Mouse (Mus musculus) forebrain, embryonic 10.5 days (tissue): ENCODE results near the gene Aifm1. TPM values are rescaled to one million over a fixed set of nuclear protein-coding genes. Genes with fewer than 3 reads are reported as not detected.

Source experiments
- DNase-seq: peaks from one replicate; pipeline ENCODE4 v3.0.0-alpha.2; 2017; ENCODE audit warnings: low spot score; ENCODE audit errors: extremely low spot score
- H3K27ac ChIP-seq: fragments of 300-500 bp; sonication (generic); 2 replicates; pipeline ENCODE4 v1.5.1; 2016; ENCODE audit warnings: mild to moderate bottlenecking
- H3K27me3 ChIP-seq: fragments of 300-500 bp; sonication (generic); 2 replicates; pipeline ENCODE4 v1.6.1; 2016; ENCODE audit warnings: mild to moderate bottlenecking; ENCODE audit not compliant: poor library complexity, severe bottlenecking
- H3K36me3 ChIP-seq: fragments of 300-500 bp; sonication (generic); replicated peaks from 2 replicates; pipeline ENCODE4 v1.6.1; 2016; ENCODE audit warnings: mild to moderate bottlenecking, moderate library complexity
- H3K4me1 ChIP-seq: fragments of 300-500 bp; sonication (generic); 2 replicates; pipeline ENCODE4 v1.6.1; 2016
- H3K4me3 ChIP-seq: fragments of 300-500 bp; sonication (generic); 2 replicates; pipeline ENCODE4 v1.5.1; 2016; ENCODE audit warnings: mild to moderate bottlenecking, moderate library complexity
- H3K9me3 ChIP-seq: fragments of 300-500 bp; sonication (generic); 2 replicates; pipeline ENCODE4 v1.6.1; 2016; ENCODE audit warnings: mild to moderate bottlenecking, moderate library complexity
- whole genome bisulfite sequencing: fragments of 180-500 bp; shearing (Covaris S2); methylation state at CpG from one replicate; pipeline ENCODE4 v1.1.7; 2016; 5-methylcytosine and 5-hydroxymethylcytosine counted together
- polyA plus RNA-seq: library from polyadenylated mRNA; unstranded; fragments of >200 nt; fragmentation: Nextera tagmentation; extraction: Ambion mirVana; gene quantifications from 2 replicates; pipeline ENCODE4 v1.2.1, GENCODE M21; 2016

Aifm1 gene
- polyA plus RNA-seq, 1 experiment from 2014 or later: 85.4 TPM

- no peak for DNase-seq
- WGBS: 67% methylated on average over 15 of the region's 15 CpGs
- no peak overlapping the region for H3K4me3 ChIP-seq
Measured at GRCm38 (mm10) chrX:48432599-48433526, 80.5 kb downstream of the Aifm1 start.

DNA sequence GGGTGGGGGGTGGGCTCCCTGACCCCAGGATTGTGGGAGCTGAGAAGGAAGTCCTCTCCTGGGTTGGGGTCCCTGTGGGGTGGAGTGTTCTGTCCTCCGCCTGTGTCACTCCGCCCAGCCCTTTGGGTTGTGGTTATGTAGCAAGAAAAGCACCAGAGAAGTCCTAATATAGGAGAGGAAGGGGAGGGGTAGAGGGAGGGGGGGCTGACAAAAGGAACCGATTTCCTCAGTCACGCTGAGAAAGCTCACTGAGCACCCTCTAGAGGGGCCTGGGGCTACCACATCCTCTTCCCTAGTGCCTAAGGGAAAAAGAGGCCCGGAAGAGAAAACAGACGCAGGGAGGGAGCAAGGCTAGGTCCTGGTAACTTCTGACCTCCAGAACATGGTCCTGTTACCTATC lies 83.8 kb downstream of the Aifm1 start:
- H3K27ac ChIP-seq: no peak overlapping the region
- no peak for DNase-seq
- no peak overlapping the region for H3K4me3 ChIP-seq
- WGBS: 36% methylated on average over 6 of the region's 6 CpGs
- H3K9me3 ChIP-seq: no peaks in the 10 kb centered on the region
- H3K27me3 ChIP-seq: no peaks in the 10 kb centered on the region
- H3K36me3 ChIP-seq: no peaks in the 10 kb centered on the region
- peaks cover 15% of the 10 kb centered on the region for H3K4me1 ChIP-seq

More at GRCm38 (mm10) chrX:48432599-48433526, 80.5 kb downstream of the Aifm1 start:
- no peak overlapping the region for H3K27ac ChIP-seq
- no peaks in the 10 kb centered on the region for H3K27me3 ChIP-seq
- H3K36me3 ChIP-seq: no peaks in the 10 kb centered on the region
- peaks cover 12% of the 10 kb centered on the region for H3K4me1 ChIP-seq
- H3K9me3 ChIP-seq: no peaks in the 10 kb centered on the region

GRCm38 (mm10) chrX:48429100-48429499 lies 84.3 kb downstream of the Aifm1 start:
- Histone ChIP-seq H3K27ac (no peak overlapping the region), H3K9me3 (no peaks in the 10 kb centered on the region), H3K36me3 (no peaks in the 10 kb centered on the region), H3K27me3 (no peaks in the 10 kb centered on the region), H3K4me3 (no peak overlapping the region), H3K4me1 (peaks cover 15% of the 10 kb centered on the region)
- no peak for DNase-seq

DNA sequence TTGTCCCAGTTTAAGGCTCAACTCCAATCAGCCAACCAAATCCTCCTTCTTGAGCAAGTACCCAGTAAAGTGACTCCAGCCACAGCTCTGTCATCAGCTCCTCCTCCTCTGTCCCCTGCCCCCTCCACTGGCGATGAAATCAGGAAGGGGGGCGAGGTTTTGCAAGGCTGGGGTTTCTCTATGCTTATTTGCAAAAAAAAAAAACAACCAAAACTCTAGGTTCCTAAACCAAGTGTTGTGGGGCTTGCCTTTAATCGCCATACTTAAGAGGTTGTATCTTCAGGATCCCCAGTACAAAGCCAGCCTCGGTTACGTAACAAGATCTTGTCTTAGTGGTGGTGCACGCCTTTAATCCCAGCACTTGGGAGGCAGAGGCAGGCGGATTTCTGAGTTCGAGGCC lies 84.7 kb downstream of the Aifm1 start:
- H3K9me3 ChIP-seq: no peaks in the 10 kb centered on the region
- 82% methylated on average over 8 of the region's 8 CpGs for WGBS
- DNase-seq: no peak
- H3K4me1 ChIP-seq: peaks cover 13% of the 10 kb centered on the region
- H3K27me3 ChIP-seq: no peaks in the 10 kb centered on the region
- no peak overlapping the region for H3K27ac ChIP-seq
- H3K4me3 ChIP-seq: no peak overlapping the region
- no peaks in the 10 kb centered on the region for H3K36me3 ChIP-seq

DNA sequence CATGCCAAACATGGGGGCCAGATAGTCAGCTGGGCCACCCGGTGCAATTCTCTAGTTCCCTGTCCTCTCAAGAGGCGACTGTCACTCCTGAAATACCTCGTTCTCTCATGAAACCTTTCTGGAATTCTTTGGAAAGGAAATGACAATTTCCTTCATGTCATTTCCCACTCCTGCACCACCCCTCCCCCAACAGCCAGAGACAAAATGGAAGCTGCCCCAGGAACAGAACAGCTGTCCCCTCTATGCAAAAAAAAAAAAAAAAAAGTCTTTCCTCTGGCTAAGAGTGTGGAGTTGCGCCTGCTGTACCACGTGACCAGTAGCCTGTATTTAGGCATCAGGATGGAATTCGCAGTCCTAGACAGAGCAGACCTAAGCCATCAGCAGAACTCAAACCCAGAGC lies 85.1 kb downstream of the Aifm1 start:
- Histone ChIP-seq H3K27ac (no peak overlapping the region), H3K4me1 (peaks cover 9% of the 10 kb centered on the region), H3K36me3 (no peaks in the 10 kb centered on the region), H3K27me3 (no peaks in the 10 kb centered on the region), H3K4me3 (no peak overlapping the region), H3K9me3 (no peaks in the 10 kb centered on the region)
- WGBS: 87% methylated on average over 6 of the region's 6 CpGs
- no peak for DNase-seq

GRCm38 (mm10) chrX:48425280-48425679 lies 88.1 kb downstream of the Aifm1 start:
- H3K27me3 ChIP-seq: no peaks in the 10 kb centered on the region
- peaks cover 8% of the 10 kb centered on the region; the same call in 1 of the 2 replicates for H3K4me1 ChIP-seq
- H3K4me3 ChIP-seq: no peak overlapping the region
- no peaks in the 10 kb centered on the region for H3K9me3 ChIP-seq
- 71% methylated on average over 7 of the region's 7 CpGs for WGBS
- H3K27ac ChIP-seq: no peak overlapping the region
- no peak for DNase-seq
- no peaks in the 10 kb centered on the region for H3K36me3 ChIP-seq

Other genes with a start within 250 kb of the Aifm1 start
- 5.1 and 6.2 TPM in 2 replicates for gene Bcorl1, start 172.2 kb downstream of the Aifm1 start, polyA plus RNA-seq
- gene Elf4, start 50.4 kb downstream of the Aifm1 start, polyA plus RNA-seq: 2.0 and 2.9 TPM in 2 replicates
- 10.6 and 10.8 TPM in 2 replicates for gene Rab33a, start 5.7 kb upstream of the Aifm1 start, polyA plus RNA-seq
- 20.4 and 25.2 TPM in 2 replicates for gene Zfp280c, start 80.9 kb upstream of the Aifm1 start, polyA plus RNA-seq
- 20.5 and 22.6 TPM in 2 replicates for gene Slc25a14, start 109.8 kb upstream of the Aifm1 start, polyA plus RNA-seq
- not detected in 2 replicates for gene Gpr119, start 160.9 kb upstream of the Aifm1 start, polyA plus RNA-seq
- gene Rbmx2, start 181.4 kb upstream of the Aifm1 start, polyA plus RNA-seq: 31.2 and 32.3 TPM in 2 replicates